Mouse (Mus musculus) brain, embryonic 18.5 days (tissue): ENCODE measurements around the gene Eps8.

Source experiments
- DNase-seq: peaks from one replicate; pipeline ENCODE4 v3.0.0-alpha.2; 2012; ENCODE audit warnings: low read depth, low spot score

The Eps8 gene

DNA sequence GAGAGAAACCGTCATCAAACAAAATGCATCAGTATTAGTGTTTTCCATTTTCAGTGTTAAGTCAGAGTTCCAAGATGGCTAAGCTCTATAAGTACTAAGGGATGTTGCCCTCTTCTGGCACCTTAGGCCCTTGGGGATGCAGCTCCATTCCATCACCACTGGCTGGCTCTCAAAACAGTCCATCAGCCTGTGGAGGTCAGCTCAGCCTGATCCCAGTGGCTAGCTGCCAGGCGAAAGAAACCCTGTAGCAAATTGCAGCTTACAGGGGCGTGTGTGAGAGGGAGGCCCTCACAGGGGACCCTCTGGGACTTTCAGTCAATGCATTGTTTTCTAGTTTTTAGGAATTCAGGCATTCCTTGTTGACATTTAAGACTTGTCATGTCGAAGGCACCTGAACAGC is 40.8 kb downstream of the Eps8 start:
- DNase-seq: no peak

DNA sequence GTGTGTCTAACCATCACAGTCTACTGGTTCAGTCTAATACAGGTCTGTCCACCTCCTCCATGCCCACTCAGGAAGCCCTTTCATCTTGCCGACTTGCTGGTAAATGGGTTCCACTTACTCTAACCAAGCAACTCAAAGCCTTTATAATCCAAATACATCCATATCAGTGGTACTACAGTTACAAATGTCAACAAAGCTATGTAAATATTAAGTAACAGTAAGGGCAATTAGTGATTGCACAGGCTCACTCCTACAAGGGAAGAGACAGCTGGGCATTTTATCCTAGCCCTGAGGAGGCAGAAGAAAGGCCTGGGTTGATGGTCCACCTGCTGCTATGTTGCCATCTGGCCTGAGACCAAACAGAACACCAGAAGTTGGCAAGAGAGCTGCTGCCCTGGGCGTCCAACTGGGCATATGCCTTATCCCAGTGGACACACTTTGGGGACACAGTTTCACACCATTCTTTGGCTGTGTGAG is 42.6 kb downstream of the Eps8 start:
- no peak for DNase-seq

DNA sequence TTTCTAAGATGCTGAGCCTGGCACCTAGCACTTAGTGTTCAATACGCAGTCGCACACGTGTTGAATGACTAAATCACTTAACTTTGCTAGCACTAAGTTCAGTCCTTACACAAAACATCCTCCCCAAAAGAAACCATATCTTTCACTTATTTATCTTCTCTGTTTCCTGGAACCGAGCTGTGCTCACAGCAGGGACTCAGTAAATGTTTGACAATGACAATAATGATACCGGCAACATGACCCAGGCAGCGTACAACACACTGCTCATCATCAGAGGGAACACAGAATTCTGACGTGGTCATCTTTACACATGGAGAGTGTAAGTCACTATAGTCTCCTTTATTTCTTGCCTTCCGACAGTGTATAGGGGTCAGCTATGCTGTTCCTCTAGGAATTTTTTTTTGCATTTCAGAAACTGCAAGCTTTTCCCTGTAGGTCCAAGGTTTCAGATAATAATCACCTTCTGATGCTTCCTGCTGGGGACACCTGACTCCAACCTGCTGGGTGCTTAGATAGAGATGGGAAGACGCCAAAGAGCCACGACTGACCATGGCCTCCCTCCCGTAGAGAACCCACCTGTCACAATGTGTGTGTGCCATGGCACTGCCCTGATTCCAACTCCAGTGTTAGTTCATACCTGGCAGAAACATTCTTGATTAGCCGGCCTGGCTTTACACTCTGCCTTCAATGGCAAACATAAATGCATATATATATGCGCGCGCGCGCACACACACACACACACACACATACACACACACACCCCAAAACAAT is 46.3 kb downstream of the Eps8 start:
- DNase-seq: no peak

DNA sequence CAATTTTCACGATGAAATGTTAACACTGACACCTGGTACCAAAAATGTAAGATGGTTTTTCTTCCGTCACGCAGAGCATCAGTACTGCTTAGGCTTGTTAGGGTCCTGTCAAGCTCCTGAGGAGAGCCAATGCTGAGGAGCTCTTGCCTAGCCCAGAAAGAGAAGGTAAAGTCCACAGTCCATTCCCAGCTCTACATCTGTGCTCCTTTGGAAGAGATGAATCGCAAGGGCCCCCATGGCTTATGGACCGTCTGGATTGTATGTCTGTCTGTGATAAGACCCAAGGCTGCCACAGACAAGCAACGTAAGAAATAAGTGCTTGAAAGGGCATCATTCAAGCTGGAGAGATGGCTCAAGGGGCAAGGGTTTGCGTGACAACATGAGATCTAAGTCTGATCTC is 48.1 kb downstream of the Eps8 start:
- DNase-seq: no peak

DNA sequence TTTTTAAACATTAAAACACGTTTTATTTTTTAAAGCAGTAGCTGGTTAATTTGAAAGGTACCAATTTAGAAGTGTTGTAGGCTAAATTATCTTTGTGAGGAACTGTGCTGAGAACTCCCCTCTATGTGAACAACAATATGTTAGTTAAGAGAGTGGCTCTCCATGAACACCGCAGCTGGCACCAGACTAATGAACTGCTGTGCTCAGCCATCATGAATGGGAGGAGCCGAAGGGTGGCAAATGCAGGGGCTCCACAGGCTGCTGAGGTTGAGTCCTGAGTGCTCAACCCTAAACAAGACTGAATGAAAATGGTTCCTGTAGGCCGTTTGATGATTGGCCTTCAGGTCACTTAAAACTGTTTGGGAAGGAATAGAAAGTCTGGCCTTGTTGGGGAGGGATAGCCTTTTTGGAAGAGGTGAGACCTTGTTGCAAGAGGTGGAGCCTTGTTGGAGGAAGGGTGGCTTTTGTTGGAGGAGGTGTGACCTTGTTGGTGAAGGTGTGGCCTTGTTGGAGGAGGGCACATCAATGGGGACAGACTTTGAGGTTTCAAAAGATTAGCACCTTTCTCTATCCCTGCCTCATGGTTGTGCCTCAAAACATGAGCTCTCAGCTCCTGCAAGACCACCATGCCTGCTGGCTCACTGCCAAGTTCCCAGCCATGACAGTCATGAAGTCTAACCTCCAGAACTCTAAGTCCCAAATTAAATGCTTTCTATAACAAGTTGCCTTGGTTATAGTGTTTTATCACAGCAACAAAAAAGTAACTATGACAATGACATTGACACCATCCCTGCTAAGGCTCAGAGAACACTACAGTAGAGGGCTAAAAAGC is 50.0 kb downstream of the Eps8 start:
- DNase-seq: no peak

DNA sequence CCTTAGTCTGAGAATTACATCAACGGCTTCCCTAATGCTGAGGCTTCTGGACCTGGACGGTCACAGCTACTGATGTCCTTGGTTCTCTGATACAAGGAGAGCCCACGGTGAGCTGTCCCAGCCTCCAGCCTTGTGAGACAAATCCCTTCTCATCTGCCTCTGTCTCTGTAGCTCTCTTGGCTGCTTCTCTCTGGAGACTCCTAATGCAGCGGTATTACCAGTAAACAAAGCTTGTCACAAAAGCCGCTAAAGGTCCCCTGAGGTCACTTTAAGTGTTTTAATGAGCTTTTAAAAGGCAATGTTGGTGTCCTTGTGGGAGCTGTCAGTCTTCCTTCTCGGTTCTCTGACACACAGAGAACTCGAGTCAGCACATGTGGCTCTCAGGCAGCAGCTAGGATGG is 56.4 kb downstream of the Eps8 start:
- no peak for DNase-seq

DNA sequence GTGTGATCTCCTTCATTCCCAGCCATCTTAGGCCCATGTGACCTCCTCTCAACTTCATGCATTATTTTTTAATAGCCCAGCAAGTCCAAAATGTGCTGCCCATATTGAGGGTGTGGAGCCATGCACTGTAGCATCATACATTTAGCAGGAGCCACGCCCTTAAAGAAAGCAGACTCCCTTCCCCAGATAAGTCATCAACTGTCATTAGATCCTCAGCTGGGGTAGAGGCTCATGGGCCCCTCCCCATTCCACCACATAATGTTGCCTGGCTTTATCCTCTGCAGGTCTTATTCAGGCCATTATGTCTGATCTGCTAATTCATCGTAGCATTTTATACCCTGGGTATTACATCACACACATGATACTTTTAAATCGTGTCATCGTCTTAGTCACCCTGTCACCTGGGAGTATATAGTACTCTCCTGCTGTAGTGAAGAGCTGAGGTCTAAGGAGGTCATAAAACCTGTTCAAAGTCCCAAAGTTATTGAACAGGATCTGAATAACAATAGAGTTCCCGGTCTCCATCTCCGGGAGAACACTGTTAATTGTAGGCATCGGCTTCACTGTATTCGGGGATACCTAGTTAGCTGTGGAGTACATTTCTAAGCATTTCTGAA is 57.1 kb downstream of the Eps8 start:
- DNase-seq: no peak

DNA sequence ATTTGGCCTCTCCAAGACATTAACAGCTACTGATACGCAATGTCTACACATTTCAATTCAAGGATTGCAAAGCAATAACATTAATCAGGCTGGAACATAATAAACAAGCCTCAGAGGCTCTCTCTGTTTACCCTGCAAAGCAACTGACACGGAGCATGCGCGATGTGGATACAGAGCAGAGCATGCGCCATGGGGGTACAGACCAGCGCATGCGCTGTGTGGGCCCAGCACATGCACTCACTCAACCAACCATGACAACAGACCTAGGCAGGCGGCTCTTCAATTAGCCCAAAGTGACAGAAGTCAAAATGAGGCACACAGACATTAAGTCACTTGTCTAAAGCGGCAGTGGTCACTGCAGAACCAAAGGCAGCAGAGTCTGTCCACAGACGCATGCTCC is 62.1 kb downstream of the Eps8 start:
- no peak for DNase-seq

DNA sequence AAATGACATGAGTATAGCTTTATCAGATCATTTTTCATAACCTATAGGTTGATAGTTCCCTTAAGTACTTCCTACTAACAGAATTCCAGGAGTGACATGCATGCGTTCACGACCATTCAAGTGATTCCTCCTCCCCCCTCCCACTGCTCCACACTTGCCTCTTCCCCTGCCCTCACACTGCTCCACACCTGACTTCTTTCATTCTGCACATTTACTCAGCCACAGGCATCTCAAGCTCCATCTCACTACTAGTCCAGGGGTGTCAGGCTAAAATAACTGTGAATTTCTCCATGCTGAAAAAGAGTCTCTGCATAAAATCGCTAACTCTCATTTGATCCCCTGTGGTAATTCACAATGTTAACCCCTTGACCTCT is 65.4 kb downstream of the Eps8 start:
- DNase-seq: no peak

DNA sequence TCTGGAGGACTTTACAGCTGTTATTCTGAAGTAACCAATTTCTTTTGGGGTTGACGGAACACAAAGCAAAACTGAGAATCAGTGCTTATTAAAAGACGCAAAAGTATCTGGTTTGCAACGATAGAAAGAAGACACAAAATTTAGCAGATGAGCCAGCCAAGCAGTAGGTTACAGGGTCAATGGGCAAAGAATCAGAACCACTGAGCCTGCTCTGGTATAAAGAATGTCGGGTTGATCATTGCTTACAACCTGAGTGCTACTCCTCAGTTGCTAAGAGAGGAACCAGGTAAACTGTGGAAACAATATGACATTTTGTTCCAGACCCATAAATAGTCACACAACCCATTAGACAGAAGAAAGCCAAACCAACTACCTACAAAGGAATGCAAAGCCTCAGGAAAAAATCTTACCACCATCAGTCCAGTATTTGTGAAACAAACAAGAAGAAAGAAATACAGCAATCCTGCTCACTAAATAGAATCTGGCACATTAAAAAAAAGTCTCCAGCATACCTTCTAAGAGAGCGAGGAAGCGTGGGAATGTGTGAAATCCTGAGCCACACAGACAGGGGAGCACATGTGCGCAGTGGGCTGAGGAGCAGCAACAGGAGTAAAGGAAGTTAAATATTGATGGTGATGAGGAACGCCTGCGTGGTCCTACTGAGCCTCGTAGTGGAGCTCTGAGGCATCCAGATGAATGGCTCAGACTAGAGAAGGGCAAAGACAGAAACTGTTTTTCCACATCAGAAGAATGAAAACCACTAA is 66.0 kb downstream of the Eps8 start:
- no peak for DNase-seq

DNA sequence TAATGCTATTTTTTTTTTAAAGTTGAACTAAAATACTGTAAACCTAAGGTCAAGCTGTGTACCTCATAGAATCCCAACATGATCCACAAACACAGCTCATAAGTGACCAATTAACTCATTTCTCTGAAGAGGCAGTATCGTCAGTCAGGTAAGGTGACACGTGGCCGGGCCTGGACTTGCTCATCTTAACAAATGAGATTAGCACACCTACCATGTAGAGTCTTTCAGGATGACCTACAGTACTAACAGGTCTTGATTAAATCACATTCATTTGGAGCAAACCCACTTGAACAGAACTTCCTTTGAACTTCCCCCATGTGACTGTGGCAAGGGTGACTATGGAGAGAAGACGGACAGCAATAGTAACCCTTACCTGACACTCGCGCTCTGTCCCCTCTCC is 66.8 kb downstream of the Eps8 start:
- DNase-seq: no peak

DNA sequence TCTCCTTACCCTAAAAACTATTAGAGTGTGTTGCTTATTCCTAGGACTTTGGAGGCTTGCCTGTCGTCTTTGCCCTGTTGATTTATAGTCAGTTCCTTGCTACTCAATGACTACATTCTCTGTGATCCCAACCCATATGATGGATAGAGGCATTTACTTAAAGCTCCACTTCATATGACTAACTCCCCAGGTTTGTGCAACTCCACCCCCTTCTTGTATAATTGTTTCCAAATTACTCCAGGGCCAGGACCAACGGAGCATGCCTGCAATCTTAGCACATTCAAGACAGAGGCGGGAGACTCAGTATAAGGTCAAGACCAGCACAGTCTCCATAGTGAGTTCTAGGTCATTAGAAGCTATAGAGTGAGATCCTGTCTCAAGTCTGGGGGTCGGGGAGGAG is 69.4 kb downstream of the Eps8 start:
- no peak for DNase-seq

DNA sequence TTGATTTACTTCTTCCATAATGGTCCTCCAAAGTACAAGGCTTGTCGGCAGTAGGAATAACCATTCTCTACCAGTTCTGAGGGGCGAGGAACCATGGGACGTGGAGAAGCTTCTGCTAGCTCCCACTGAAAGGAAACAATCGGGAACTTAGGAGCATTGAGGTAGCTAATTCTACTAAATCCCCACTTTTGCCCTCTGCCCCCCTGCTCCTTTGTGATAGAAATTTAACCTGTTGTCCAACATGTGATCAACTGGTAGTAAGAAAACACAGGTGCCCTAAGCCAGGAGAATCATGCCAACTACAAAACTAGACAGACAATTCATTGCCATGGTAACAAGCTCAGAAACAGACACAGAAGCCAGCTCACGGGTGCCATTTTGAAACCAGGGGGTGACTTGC is 71.6 kb downstream of the Eps8 start:
- no peak for DNase-seq

DNA sequence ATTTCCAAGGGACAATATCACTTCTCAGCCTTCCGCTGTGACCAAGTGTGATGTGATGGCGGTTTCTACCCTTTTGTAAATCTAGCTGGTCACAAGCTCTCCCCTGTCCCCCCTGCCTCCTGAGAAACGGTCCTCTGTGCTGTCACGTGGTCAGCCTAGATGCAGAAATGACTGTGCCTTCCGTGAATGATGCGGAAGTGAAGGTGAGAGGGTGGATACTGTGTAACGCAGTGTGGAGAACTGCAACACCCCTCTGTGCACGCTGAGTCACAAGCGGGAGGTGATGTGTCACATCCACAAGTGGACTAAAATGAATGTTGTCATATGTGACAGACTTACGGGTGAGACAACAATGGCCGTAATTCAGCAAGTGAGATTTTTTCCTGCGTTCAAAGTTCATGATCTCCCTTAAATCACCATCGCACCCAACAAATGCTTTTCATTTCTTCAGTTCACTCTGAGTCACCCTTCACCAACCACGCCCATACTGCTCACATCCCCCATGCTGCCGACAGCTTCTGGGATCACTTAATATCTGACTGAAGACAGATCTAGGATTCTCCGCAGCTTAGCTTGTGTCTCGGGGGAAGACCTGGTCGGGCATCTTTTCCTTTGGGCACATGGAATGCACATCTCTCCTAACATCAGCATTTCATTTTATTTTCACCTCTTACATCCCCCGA is 72.3 kb downstream of the Eps8 start:
- no peak for DNase-seq

DNA sequence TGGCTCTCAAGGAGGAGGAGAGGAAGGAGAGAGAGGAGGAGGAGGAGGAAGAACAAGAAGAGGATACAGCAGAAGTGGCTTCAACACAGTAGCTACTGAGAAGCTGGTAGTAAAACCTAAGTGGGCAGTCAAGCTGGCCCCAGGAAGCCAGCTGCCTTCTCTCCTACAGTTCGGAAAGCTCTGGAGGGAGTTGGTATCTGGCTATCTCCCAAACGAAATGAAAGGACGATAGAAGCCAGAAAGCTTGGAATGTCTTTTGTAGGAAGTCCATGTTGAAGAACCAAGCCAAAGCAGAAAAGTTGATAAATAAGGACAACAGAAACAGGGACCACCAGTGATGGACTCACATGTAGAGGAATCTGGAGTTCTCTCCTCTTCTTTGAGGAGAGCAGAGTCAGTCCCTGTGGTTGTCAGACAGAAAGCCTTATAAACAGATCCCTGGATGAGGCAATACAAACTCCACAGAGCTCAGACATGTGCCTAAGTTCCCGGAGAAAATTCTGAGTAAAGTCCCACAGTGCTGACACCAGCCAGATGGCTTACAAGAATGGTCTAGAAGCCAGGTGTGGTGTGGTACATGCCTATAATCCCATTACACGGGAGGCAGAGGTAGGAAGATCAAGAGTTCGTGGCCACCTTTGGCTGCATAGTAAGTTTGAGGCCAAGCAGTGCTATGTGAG is 73.2 kb downstream of the Eps8 start:
- no peak for DNase-seq

DNA sequence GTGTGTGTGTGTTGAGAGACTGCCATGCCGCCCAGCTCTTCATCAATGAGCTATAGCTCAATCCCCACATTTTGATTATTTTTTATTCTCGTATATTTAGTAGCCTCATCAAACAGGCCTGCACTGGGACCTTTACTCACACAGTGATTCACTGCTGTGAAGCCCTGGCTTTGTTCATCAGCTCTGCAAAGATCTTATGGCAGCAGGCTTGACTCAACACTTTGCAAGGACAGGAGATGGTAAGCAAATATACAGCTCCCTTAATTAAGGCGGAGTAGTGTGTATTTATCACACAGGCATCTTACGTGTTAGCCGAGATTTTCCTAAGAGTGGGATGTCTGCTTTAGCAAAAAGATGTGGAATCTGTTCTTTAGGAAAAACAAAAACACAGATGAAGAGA is 74.2 kb downstream of the Eps8 start:
- DNase-seq: no peak

DNA sequence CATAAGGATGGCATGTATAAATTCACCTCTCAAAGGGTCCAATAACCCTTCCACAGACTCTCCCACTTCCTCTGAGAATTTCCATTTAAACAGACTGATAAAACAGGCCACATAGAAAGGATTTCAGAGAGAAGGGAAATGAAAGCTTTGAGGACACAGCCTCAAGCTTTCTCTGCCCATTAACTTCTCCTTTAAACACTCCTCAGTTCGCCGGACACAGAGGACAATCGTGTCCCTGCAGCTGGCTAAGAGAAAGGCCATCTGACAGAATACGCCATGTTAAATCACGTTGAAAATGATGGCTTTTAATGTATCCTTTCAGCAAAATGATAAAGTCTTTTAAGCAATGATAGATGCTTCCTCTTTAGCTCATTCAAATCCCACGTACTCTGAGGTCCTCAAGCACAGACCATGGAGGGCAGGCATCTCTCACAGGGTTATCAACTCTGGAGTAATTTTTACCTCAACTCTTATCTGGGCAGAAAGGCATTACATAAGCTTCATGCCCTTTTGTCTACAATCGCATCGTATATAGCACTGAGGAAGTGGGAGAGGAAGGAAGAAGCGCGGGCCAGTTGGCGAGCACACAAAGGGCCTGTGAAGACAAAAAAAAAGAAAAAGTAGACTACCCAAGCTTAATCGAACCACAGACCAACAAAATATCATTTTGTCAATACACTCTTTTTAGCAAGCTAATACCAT is 77.9 kb downstream of the Eps8 start:
- DNase-seq: no peak

DNA sequence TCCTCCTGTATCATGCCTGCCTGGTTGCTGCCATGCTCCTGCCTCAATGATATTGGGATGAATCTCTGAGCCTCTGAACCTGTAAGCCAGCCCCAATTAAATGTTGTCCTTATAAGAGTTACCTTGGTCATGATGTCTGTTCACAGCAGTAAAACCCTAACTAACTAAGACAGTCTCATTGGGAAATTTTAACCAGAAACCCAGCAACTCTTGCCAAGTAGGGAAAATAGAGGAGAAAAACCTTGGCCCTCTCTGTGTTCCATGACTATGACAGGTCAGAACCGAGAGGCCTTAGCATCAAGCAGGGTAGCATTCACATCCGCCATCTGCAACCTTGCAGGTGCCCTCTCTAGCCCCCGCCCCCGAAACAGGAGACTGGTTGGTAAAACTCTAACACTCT is 78.6 kb downstream of the Eps8 start:
- DNase-seq: no peak

DNA sequence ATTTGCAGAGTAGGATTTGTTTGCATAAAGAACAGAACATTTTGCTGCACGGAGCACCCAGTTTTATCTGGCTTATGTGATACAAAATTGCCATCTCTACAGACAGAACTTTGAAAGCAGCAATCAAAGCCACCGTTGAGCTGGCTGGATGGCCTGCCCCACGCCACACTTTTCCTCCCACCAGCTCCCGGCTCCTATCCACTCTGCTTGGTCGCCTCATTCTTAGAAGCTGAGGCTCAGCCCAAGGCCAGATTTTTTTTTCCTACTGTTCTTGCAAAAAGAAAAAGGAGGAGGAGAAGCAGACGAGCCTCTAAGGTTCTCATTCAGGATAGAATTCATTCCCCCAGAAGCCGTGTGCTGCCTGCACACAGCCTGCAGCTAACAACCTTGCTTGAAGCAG is 80.8 kb downstream of the Eps8 start:
- no peak for DNase-seq

DNA sequence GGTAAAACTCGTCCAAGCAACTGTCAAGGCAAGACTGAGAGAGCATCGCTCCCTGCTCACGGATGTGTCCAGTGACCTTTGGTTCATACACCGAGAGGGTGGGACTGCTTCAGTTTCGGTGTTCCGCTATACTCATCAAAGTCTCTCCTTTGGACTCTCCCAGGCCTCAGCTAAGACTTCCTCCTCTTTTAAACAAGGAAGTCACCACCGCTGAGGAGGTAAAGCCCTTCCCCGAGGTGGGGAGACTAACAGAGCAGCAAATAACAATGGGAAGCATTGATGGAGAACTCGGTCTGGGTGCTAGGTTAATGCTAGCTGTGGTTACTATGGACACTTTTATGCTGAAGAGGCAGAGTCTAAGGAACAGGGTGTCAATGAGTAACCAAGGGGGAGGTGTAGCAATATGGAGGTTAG is 84.0 kb downstream of the Eps8 start:
- no peak for DNase-seq
